Mouse (Mus musculus) hindbrain, embryonic 13.5 days (tissue): ENCODE measurements around the gene Narfl. TPM values are rescaled to one million over a fixed set of nuclear protein-coding genes. Genes with fewer than 3 reads are reported as not detected.
A peak's percentile ranks its signal among the peaks of the same experiment; 100 is the strongest.
"Not testable (repeated sequence)": the region's sequence is repeated elsewhere in the genome, so short reads cannot be mapped to it uniquely, and the experiment has no call there.

Source experiments
- ATAC-seq: fragments of 200-750 bp; cut with Nextera tagmentation; 2 replicates; pipeline ENCODE4 v1.8.0; 2017; ENCODE audit warnings: moderate TSS enrichment; ENCODE audit not compliant: low FRiP score
- H3K27ac ChIP-seq: fragments of 300-500 bp; sonication (generic); 2 replicates; pipeline ENCODE4 v1.5.1; 2015; ENCODE audit warnings: inconsistent platforms, mild to moderate bottlenecking, moderate library complexity
- H3K27me3 ChIP-seq: fragments of 300-500 bp; sonication (generic); 2 replicates; pipeline ENCODE4 v1.6.1; 2015; ENCODE audit warnings: mild to moderate bottlenecking, inconsistent platforms
- H3K36me3 ChIP-seq: fragments of 300-500 bp; sonication (generic); 2 replicates; pipeline ENCODE4 v1.6.1; 2015; ENCODE audit warnings: mild to moderate bottlenecking, inconsistent platforms
- H3K4me1 ChIP-seq: fragments of 300-500 bp; sonication (generic); replicated peaks from 2 replicates; pipeline ENCODE4 v1.6.1; 2015; ENCODE audit warnings: inconsistent platforms
- H3K4me2 ChIP-seq: fragments of 300-500 bp; sonication (generic); 2 replicates; pipeline ENCODE4 v1.6.1; 2015; ENCODE audit warnings: inconsistent platforms, mild to moderate bottlenecking, moderate library complexity
- H3K4me3 ChIP-seq: fragments of 300-500 bp; sonication (generic); 2 replicates; pipeline ENCODE4 v1.5.1; 2015; ENCODE audit warnings: mild to moderate bottlenecking, inconsistent platforms
- H3K9ac ChIP-seq: fragments of 300-500 bp; sonication (generic); 2 replicates; pipeline ENCODE4 v1.6.1; 2015; ENCODE audit warnings: mild to moderate bottlenecking, inconsistent platforms
- H3K9me3 ChIP-seq: fragments of 300-500 bp; sonication (generic); 2 replicates; pipeline ENCODE4 v1.6.1; 2016; ENCODE audit warnings: inconsistent platforms
- WGBS: fragments of 180-500 bp; shearing (Covaris S2); methylation state at CpG from one replicate; pipeline ENCODE4 v1.1.7; 2015; 5-methylcytosine and 5-hydroxymethylcytosine counted together
- polyA plus RNA-seq: library from polyadenylated mRNA; unstranded; fragments of >200 nt; fragmentation: Nextera tagmentation; extraction: Ambion mirVana; gene quantifications from 2 replicates; pipeline ENCODE4 v1.2.1, GENCODE M21; 2015

The Narfl gene
- 27.8 and 28.0 TPM in 2 replicates for polyA plus RNA-seq

DNA sequence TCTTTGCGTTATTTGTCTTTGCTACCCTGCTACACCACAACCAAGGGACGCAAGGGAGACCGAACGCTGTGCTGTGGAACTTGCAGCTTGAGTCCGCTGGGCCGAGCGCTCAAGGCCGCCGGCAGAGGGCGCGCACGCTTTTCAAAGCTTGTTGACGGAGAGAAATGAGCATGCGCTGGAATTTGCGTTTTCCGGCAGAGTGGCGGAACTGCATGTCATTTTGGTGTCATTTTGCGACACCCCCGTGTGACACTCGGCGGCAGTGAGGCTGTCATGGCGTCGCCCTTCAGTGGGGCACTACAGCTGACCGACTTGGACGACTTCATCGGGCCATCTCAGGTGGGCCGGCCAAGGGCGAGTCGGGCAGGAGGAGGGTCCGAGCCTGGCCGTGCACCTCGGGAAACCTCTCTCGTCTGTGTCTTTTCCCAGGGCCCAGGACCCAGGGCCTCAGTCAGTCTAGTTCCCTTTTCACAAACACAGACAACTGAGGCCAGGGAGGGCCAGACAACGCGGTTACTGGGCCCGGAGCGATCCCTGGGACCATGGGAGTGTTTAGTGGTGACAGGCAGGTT lies at the start of gene Narfl:
Narfl (plus strand) TSS at position 228 of the 572 bp plus-strand sequence.
- H3K4me2 ChIP-seq: peak within 1 kb of the TSS; percentile 89
- peak; percentile 88 for ATAC-seq
- peaks cover 13% of the 10 kb centered on the region for H3K4me1 ChIP-seq
- H3K27me3 ChIP-seq: peaks cover 7% of the 10 kb centered on the region
- peak within 1 kb of the TSS; percentile 78 for H3K4me3 ChIP-seq
- under 1% methylated on average over 37 of the region's 37 CpGs for WGBS
- H3K27ac ChIP-seq: 0 out of 2 replicates have a peak within 1 kb of the TSS, but pooled peaks have one; percentile 55
- H3K36me3 ChIP-seq: peaks cover 20% of the 10 kb centered on the region
- H3K9ac ChIP-seq: peak within 1 kb of the TSS; percentile 89
- H3K9me3 ChIP-seq: no peaks in the 10 kb centered on the region

DNA sequence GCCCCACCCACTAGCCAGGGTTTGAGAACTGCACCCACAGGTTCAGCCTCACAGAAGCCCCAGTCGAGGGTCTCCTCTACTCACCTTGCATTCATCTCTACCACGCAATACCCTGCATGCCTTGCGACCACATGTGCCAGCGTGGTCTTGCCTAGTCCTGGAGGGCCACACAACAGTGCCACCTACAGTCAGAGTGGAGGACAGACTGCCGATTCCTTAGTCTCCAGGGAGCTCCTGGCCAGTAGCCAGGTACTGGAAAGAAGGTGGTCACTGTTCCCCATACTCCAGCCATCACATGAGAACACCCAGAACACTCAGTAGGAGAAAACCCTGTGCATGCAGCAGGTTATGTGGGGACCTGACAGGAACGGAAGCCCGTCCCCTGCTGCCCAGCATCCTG lies 49.7 kb upstream of the Narfl start:
- Histone ChIP-seq H3K4me1 (peaks cover 24% of the 10 kb centered on the region), H3K36me3 (peaks cover 12% of the 10 kb centered on the region; the same call in 1 of the 2 replicates), H3K4me3 (no peak overlapping the region), H3K9ac (no peak overlapping the region), H3K4me2 (no peak overlapping the region), H3K27me3 (no peaks in the 10 kb centered on the region), H3K27ac (no peak overlapping the region), H3K9me3 (no peaks in the 10 kb centered on the region)
- ATAC-seq: no peak
- WGBS: 76% methylated on average over 7 of the region's 7 CpGs

DNA sequence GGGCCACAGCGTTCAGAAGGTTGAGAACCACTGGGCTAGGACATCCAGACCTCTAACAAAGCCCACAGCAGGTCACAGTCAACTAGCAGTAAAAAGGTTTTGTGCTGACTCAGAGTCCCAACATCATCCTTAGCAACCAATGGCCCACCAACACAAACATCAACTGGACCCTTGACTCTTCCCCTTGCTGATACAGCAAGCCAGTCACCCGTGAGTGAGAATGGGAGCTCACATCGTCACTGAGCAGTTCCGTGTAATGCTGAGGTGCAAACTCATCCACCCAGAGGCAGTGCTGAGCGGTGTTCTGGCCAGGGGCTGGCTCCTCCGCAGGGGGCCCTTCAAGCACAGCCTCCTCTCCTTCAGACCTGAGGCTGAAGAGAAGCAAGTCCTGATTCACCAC lies 48.3 kb upstream of the Narfl start:
- Histone ChIP-seq H3K9ac (no peak overlapping the region), H3K9me3 (no peaks in the 10 kb centered on the region), H3K4me1 (peaks cover 26% of the 10 kb centered on the region), H3K4me2 (no peak overlapping the region), H3K36me3 (peaks cover 18% of the 10 kb centered on the region), H3K27me3 (no peaks in the 10 kb centered on the region), H3K27ac (no peak overlapping the region), H3K4me3 (no peak overlapping the region)
- 76% methylated on average over 6 of the region's 6 CpGs for WGBS
- no peak for ATAC-seq

DNA sequence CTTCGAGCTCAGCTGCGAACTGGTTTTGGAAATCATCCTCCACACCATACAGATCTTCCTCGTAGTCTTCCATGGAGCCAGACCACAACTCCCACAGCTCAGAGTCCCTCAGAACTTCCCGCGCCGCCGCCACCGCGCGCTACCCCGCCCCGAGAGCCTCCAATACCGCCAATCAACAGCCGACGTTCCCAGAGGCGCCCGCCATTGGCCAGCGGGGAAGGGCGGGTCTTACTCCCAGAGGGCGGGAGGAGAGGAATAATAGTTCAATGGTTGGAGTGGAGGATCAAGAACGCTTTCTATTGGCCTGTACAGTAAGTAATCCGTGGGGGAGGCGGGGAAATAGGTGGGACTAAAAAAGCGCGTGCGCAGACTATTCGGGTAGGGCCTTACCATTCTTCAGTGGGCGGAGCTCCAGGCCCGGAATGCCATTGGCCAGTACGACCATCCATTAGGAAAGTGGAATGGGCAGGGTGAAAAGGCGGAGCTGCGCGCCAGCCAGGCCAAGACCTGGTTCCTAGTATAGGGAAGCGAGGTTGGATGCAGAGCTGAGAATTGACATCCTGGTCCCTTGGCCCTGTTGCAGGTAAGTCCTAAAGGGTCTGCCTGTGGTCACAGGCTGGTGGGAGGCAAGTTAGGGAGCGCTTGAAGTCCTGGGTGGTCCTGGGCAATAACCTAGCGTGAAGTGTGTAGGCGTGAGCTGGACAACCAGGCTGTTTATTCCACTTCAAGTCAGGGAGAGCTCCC lies 46.1 kb upstream of the Narfl start, which contains the start of the genes Chtf18 and Rpusd1:
Chtf18 (minus strand) TSS at position 155 of the 744 bp plus-strand sequence.
Rpusd1 (plus strand) TSS at position 406 of the 744 bp plus-strand sequence.
- Histone ChIP-seq H3K27me3 (no peaks in the 10 kb centered on the region), H3K9me3 (no peaks in the 10 kb centered on the region), H3K27ac (peak within 1 kb of the TSS; percentile 52; the same call in 1 of the 2 replicates), H3K4me2 (peak within 1 kb of the TSS; percentile 90), H3K36me3 (peaks cover 28% of the 10 kb centered on the region), H3K4me3 (peak within 1 kb of the TSS; percentile 66), H3K9ac (peak within 1 kb of the TSS; percentile 87), H3K4me1 (peaks cover 26% of the 10 kb centered on the region)
- peak; percentile 99 for ATAC-seq
- under 1% methylated on average over 37 of the region's 37 CpGs for WGBS

DNA sequence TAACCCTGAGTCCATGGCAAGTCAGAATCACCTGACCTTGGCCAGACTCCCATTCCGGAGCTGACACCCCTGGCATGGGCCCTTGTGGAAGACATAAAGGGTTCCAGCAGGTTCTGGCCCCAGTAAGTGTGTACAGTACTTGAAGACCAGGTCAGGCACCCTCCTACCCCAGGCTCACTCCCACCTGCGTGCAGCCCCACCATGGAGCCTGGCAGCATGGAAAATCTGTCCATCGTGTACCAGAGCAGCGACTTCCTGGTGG lies 45.6 kb upstream of the Narfl start:
- ATAC-seq: no peak; the same call in 1 of the 2 replicates

DNA sequence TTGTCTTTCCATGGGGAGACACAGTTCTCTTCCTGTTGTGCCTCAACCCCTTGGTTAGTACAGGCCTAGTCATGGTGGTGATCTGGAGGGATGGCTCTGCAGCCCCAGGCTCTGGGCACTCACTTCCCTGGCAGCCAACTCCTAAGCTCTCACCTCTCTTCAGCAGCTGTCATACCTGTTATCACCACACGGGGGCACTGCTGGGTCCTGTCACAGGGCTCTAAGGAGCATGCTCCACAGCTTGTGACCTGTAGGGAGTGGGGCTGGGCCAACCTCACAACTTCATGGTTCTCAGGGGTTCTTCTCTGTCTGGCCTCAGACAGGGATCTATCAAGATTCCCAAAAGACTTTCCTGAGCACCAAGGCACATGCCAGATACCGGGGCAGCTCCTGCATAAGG lies 41.5 kb upstream of the Narfl start:
- WGBS: 15% methylated on average over 2 of the region's 2 CpGs

More for the DNA sequence above, 45.6 kb upstream of the Narfl start:
- Histone ChIP-seq H3K27me3 (no peaks in the 10 kb centered on the region), H3K4me2 (peak overlapping the region; percentile 90), H3K4me1 (peaks cover 26% of the 10 kb centered on the region), H3K9ac (peak overlapping the region; percentile 87), H3K27ac (peak overlapping the region; percentile 52; the same call in 1 of the 2 replicates), H3K4me3 (peak overlapping the region; percentile 66), H3K9me3 (no peaks in the 10 kb centered on the region), H3K36me3 (peaks cover 28% of the 10 kb centered on the region)
- WGBS: 25% methylated on average over 4 of the region's 4 CpGs

DNA sequence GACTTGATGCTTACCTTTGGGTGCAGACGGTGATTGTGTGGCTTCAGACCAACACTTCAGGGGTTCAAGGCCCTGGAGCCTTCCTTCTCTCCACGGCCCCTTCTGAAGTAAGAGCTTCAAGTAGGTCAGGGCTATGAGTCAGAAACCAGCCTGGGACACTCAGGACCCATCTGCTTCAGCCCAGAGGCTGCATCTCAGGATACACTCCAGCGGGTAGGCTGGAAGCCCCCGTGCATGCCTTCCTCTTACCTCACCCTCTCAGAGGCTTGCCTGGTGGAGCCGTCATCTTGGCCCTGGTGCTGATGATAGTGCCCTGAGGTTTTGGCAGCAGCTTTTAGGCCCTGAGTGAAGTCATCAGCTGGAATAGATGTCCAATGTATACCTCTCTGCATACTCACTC lies 38.3 kb upstream of the Narfl start:
- no peak for ATAC-seq
- H3K27ac ChIP-seq: no peak overlapping the region
- 88% methylated on average over 5 of the region's 5 CpGs for WGBS
- peaks cover 13% of the 10 kb centered on the region for H3K36me3 ChIP-seq
- no peak overlapping the region for H3K4me3 ChIP-seq
- peaks cover 5% of the 10 kb centered on the region; the same call in 1 of the 2 replicates for H3K27me3 ChIP-seq
- no peak overlapping the region for H3K4me2 ChIP-seq
- peak overlapping the region; percentile 2; the same call in 1 of the 2 replicates for H3K9ac ChIP-seq
- no peaks in the 10 kb centered on the region for H3K9me3 ChIP-seq
- no peaks in the 10 kb centered on the region for H3K4me1 ChIP-seq

More for the DNA sequence above, 41.5 kb upstream of the Narfl start:
- Histone ChIP-seq H3K9ac (no peak overlapping the region), H3K27me3 (no peaks in the 10 kb centered on the region), H3K36me3 (peaks cover 23% of the 10 kb centered on the region), H3K4me1 (peaks cover 15% of the 10 kb centered on the region), H3K9me3 (no peaks in the 10 kb centered on the region), H3K4me3 (no peak overlapping the region), H3K27ac (no peak overlapping the region), H3K4me2 (no peak overlapping the region)
- ATAC-seq: no peak

DNA sequence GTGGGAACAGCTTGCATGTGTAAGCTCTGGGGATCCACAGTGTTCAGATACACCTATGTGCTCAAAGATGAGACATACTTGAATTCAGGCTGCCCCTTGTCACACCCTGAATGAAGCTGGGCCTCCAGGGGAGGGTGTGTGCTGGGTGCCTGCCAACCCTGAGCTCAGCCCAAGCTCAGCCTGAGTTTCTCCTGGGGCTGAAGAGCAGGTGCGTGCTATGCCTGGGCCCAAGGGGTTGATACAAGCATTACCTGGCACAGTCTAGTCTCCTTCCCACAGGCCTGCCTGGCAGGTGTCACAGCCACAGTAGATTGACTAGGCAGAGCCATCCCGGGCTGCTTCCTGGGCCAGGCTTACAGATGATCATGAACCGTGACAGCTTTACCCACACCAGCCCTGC lies 37.8 kb upstream of the Narfl start, which contains the start of gene Mslnl:
Mslnl (plus strand) TSS at position 298 of the 400 bp plus-strand sequence.
- 78% methylated on average over 3 of the region's 3 CpGs for WGBS

DNA sequence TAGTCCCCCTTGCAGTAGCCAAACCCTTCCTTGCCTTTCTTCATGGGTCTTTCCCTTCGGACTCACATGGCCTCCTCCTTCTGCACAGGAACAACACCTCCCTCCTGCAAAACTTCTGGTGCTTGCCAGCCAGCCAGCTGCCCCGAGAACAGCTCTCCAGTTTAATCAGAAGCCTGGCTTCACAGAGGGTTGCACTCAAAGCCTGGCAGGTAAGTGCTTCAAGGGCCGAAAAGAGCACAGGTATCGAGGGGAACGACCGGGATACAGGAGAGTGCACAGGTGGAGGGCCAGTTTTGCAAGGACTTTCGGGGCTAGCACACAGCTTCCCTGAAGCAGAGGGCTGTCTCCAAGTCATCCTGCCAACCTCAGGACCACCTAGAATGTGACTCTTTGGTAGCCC lies 34.7 kb upstream of the Narfl start:
- H3K27me3 ChIP-seq: peaks cover 5% of the 10 kb centered on the region; the same call in 1 of the 2 replicates
- H3K9me3 ChIP-seq: no peaks in the 10 kb centered on the region
- WGBS: 85% methylated on average over 7 of the region's 7 CpGs
- ATAC-seq: no peak
- no peak overlapping the region for H3K27ac ChIP-seq
- no peak overlapping the region for H3K9ac ChIP-seq
- H3K4me3 ChIP-seq: no peak overlapping the region
- H3K36me3 ChIP-seq: no peaks in the 10 kb centered on the region
- no peak overlapping the region for H3K4me2 ChIP-seq
- no peaks in the 10 kb centered on the region for H3K4me1 ChIP-seq

More for the DNA sequence above, 37.8 kb upstream of the Narfl start, which contains the start of gene Mslnl:
- H3K36me3 ChIP-seq: peaks cover 8% of the 10 kb centered on the region
- no peak within 1 kb of the TSS for H3K4me3 ChIP-seq
- no peak within 1 kb of the TSS for H3K4me2 ChIP-seq
- H3K27ac ChIP-seq: no peak within 1 kb of the TSS
- peaks cover 5% of the 10 kb centered on the region; the same call in 1 of the 2 replicates for H3K27me3 ChIP-seq
- no peaks in the 10 kb centered on the region for H3K4me1 ChIP-seq
- H3K9me3 ChIP-seq: no peaks in the 10 kb centered on the region
- no peak for ATAC-seq
- peak within 1 kb of the TSS; percentile 2; the same call in 1 of the 2 replicates for H3K9ac ChIP-seq

DNA sequence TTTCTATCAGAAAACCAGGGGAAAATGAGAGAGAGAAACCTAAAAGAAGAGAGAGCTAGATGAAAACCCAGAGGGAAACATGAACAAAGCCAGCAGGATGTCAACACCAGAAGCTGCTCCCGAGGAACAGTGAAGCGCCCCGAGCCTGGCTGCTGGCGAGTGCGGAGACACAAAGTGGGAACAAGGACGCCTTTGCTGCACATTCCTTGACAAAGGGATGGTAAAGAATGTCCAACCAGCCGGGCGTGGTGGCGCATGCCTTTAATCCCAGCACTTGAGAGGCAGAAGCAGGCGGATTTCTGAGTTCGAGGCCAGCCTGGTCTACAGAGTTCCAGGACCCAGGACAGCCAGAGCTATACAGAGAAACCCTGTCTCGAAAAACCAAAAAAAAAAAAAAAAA lies 32.1 kb upstream of the Narfl start:
- H3K9me3 ChIP-seq, ATAC-seq, H3K4me3 ChIP-seq, H3K9ac ChIP-seq, H3K36me3 ChIP-seq, H3K4me1 ChIP-seq, H3K4me2 ChIP-seq, H3K27ac ChIP-seq: not testable (repeated sequence)
- peaks cover 10% of the 10 kb centered on the region; the same call in 1 of the 2 replicates for H3K27me3 ChIP-seq
- 79% methylated on average over 12 of the region's 12 CpGs for WGBS

DNA sequence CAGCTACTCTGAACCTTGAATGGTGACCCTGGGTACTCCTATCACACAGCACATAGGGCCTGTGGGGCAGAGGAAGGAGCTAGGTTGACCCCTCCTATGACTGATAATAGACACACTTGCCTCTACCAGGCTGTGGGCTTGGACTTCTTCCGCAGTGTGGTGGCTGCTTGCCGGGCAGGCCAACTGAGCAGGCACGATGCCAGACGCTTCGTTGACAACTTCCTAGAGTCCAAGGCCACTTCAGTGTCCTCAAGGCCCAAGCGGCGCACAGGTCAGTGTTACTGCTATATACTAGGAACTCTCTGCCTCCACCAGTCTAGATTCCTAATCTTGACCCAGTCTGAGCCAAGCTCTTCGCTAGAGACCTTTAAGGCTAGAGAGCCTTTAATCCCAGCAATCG lies 29.7 kb upstream of the Narfl start:
- Histone ChIP-seq H3K36me3 (no peaks in the 10 kb centered on the region), H3K27ac (no peak overlapping the region), H3K4me3 (no peak overlapping the region), H3K27me3 (peaks cover 7% of the 10 kb centered on the region; the same call in 1 of the 2 replicates), H3K9ac (no peak overlapping the region), H3K9me3 (no peaks in the 10 kb centered on the region), H3K4me2 (no peak overlapping the region), H3K4me1 (no peaks in the 10 kb centered on the region)
- WGBS: 95% methylated on average over 9 of the region's 9 CpGs
- no peak for ATAC-seq

DNA sequence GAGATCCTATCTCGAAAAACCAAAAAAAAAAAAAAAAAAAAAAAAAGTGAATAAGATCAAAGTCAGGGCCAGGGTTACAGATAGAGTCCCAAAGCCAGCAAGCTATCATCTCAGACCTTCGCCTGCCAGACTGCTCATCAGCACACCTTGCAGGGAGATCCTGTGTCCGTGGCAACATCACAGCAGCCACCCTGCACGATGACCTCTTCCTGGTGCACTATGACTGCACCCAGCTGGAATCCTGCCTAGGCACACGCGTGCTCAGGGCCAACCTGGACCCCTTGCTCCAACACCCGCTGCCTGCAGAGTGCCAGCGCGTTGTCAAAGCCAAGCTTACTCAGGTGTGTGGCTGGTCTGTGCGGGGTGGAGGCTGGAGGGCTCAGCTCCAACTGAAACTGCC lies 29.3 kb upstream of the Narfl start:
- H3K4me2 ChIP-seq: no peak overlapping the region
- WGBS: 82% methylated on average over 10 of the region's 10 CpGs
- H3K4me3 ChIP-seq: no peak overlapping the region
- H3K4me1 ChIP-seq: no peaks in the 10 kb centered on the region
- H3K27me3 ChIP-seq: peaks cover 7% of the 10 kb centered on the region; the same call in 1 of the 2 replicates
- no peak overlapping the region for H3K9ac ChIP-seq
- no peaks in the 10 kb centered on the region for H3K9me3 ChIP-seq
- H3K36me3 ChIP-seq: no peaks in the 10 kb centered on the region
- H3K27ac ChIP-seq: no peak overlapping the region
- no peak for ATAC-seq
